Mouse (Mus musculus): ENCODE data around the gene Etnk2.

GRCm38 (mm10) chr1:133344357-133344756 is 19.0 kb upstream of the Etnk2 start:
- no peak for TF ChIP-seq CTCF (IDR thresholded peaks at IDR 0.05; ENCODE audit: low read depth)
- TF ChIP-seq EP300 (IDR thresholded peaks at IDR 0.05; ENCODE audit: low read depth) = no peak
